Mouse (Mus musculus) small intestine, adult 2 months (tissue): ENCODE results near the gene Eef1e1. TPM values are rescaled to one million over a fixed set of nuclear protein-coding genes. Genes with fewer than 3 reads are reported as not detected.

Experiments
- H3K27ac ChIP-seq: fragments of 200-500 bp; 2 replicates; pipeline ENCODE4 v1.5.1; 2012; ENCODE audit warnings: low read depth, low read length, control low read depth, inconsistent platforms; ENCODE audit not compliant: insufficient read depth
- H3K27me3 ChIP-seq: fragments of 200-500 bp; 2 replicates; pipeline ENCODE4 v1.6.1; 2012; ENCODE audit warnings: mild to moderate bottlenecking, moderate library complexity, low read length, inconsistent platforms; ENCODE audit not compliant: control insufficient read depth, insufficient read depth
- H3K36me3 ChIP-seq: fragments of 200-500 bp; 2 replicates; pipeline ENCODE4 v1.6.1; 2012; ENCODE audit warnings: mild to moderate bottlenecking, low read length, control low read depth, inconsistent platforms; ENCODE audit not compliant: control insufficient read depth, insufficient read depth
- H3K4me1 ChIP-seq: fragments of 200-500 bp; 2 replicates; pipeline ENCODE4 v1.6.1; 2012; ENCODE audit warnings: low read length, inconsistent platforms, mixed read lengths; ENCODE audit not compliant: control insufficient read depth, insufficient read depth, insufficient read length
- H3K4me3 ChIP-seq: fragments of 200-500 bp; 2 replicates; pipeline ENCODE4 v1.5.1; 2012; ENCODE audit warnings: low read depth, mild to moderate bottlenecking, control low read depth, inconsistent platforms, low read length, moderate library complexity
- CTCF ChIP-seq: fragments of 200-500 bp; IDR thresholded peaks from 2 replicates; pipeline ENCODE4 v1.5.1; 2012; ENCODE audit warnings: low read depth, mild to moderate bottlenecking, control low read depth, inconsistent platforms, low read length, moderate library complexity, mixed read lengths; ENCODE audit not compliant: insufficient replicate concordance, insufficient read length; ENCODE audit errors: extremely low read depth
- POLR2A ChIP-seq: fragments of 200-500 bp; IDR thresholded peaks from 2 replicates; pipeline ENCODE4 v1.6.1; 2012; ENCODE audit warnings: low read depth, mild to moderate bottlenecking, control low read depth, inconsistent platforms, low read length, moderate library complexity
- WGBS: fragments of 180-500 bp; shearing (Covaris S2); methylation state at CpG from one replicate; pipeline ENCODE4 v1.1.7; 2018; 5-methylcytosine and 5-hydroxymethylcytosine counted together
- polyA plus RNA-seq: library from polyadenylated mRNA; depleted of rRNA; stranded (reverse); fragments of >200 nt; gene quantifications from 2 replicates; pipeline ENCODE4 v1.2.3, GENCODE M21; 2012; rRNA removed

Eef1e1 gene
- polyA plus RNA-seq, 1 experiment: 1.6 TPM

DNA sequence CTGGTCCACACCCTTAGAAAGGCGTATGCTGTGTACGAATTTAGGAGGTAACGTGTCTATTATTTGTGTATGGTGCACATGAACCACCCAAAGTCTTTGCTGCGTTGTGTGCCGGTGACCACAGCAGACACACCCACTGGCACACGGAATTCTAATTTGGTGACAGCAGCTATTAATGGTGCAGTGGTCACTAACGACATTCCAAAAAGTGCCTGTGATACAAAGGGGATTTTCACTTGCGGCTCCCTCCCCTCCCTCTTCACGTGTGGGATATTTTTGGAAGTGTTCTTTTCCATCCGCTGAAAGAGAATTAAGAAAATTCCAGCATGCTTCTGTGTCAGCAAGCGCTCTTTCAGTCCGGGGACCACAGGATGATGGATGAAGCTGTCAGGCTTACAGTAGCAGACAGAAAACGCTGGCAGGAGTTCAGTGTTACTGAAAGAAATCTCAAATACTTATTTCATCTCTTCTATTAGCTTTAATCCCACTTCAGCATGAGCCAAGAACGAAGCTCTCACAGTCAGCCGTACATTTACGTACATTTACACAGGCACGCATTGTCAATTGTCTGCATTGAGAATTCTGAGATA is 56.5 kb downstream of the Eef1e1 start:
- H3K27me3 ChIP-seq: no peaks in the 10 kb centered on the region
- peaks cover 9% of the 10 kb centered on the region for H3K36me3 ChIP-seq
- H3K27ac ChIP-seq: no peak overlapping the region
- H3K4me1 ChIP-seq: no peaks in the 10 kb centered on the region
- no peak overlapping the region for H3K4me3 ChIP-seq
- no peak for TF ChIP-seq CTCF
- no peak for TF ChIP-seq POLR2A
- 86% methylated on average over 17 of the region's 17 CpGs for WGBS

DNA sequence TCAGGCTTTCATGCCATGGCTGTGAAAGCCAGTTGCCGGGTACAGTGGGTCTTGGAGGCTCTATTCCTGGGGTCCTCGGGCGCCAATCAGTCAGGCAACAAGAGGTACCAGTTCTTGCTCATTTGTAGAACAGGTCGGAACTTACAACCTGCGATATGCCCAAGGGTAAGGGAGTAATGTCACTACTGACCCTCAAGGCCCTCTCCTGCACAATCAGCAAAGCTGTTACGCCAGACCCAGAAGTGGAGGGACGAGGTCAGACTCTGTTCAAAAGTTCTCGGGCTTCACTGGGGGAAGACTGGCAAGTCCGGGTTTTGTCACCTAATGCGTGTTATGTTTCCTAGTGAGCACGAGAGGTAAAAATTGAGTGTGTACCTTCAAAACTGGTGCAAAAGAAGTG is 58.0 kb downstream of the Eef1e1 start:
- Histone ChIP-seq H3K36me3 (peaks cover 9% of the 10 kb centered on the region), H3K27me3 (no peaks in the 10 kb centered on the region), H3K4me3 (no peak overlapping the region), H3K27ac (no peak overlapping the region), H3K4me1 (no peaks in the 10 kb centered on the region)
- WGBS: 62% methylated on average over 11 of the region's 11 CpGs
- no peak for TF ChIP-seq POLR2A
- TF ChIP-seq CTCF: no peak

DNA sequence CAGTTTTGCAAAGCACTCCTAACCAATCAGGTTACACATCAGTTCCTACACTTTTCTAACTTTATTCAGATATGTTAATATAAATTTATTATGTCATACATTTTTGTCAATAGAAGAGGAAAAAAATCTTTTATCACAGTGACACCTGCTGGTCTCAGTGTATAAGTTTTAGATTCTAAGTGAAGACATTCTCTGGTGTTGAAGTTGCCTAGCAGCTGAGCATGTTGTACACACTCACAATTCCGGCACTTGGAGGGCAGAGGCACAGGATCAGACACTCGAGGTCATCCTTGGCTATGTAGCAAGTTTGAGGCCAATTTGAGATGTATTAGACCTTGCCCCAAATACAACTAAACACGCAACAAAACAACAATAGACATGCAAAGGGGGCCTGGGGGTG is 61.8 kb downstream of the Eef1e1 start:
- no peak overlapping the region for H3K27ac ChIP-seq
- H3K27me3 ChIP-seq: no peaks in the 10 kb centered on the region
- no peak overlapping the region for H3K4me3 ChIP-seq
- 72% methylated on average over 3 of the region's 3 CpGs for whole genome bisulfite sequencing
- TF ChIP-seq POLR2A: no peak
- no peak for TF ChIP-seq CTCF
- H3K4me1 ChIP-seq: no peaks in the 10 kb centered on the region
- no peaks in the 10 kb centered on the region for H3K36me3 ChIP-seq

DNA sequence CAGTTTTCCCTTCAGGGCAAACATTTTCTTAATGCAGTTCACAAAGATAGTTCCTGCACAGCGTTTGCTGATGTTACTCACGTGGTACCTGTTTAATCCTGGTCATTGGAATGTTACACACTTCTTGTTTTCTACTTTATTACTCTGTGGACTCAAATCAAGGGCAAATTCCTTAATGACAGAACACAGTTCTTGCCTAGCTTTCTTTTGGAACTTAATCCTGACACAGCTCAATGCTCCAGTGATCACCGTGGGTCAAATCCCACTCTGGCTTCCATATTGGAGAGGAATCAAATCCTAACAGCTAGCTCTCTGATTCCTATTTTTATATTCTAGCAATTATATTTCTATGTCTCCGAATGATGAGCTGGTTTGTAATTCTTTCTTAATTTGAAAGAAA is 62.4 kb downstream of the Eef1e1 start:
- H3K27ac ChIP-seq: no peak overlapping the region
- no peaks in the 10 kb centered on the region for H3K4me1 ChIP-seq
- H3K36me3 ChIP-seq: no peaks in the 10 kb centered on the region
- no peak for TF ChIP-seq CTCF
- no peak for TF ChIP-seq POLR2A
- 79% methylated on average over 4 of the region's 4 CpGs for WGBS
- no peak overlapping the region for H3K4me3 ChIP-seq
- H3K27me3 ChIP-seq: no peaks in the 10 kb centered on the region

Other genes starting within 250 kb of the Eef1e1 start
- gene Txndc5, start 130.2 kb downstream of the Eef1e1 start, polyA plus RNA-seq: 132 and 222 TPM in 2 replicates
- 1.1 and 2.0 TPM in 2 replicates for gene Bloc1s5, start 23.9 kb downstream of the Eef1e1 start, polyA plus RNA-seq